12 mouse cellular contexts compared by ENCODE assay signal in genomic region chr3:101592281-101593265, GRCm38 (mm10). TPM values are rescaled to one million over a fixed set of nuclear protein-coding genes. Genes with fewer than 3 reads are reported as not detected.
DNase-seq lines count a peak whose midpoint lies in the region; ATAC-seq and TF ChIP-seq lines count a peak whose summit lies in the region.
"Had no signal": no experiment of that assay in that cellular context is flagged by ENCODE, and none has a peak within 500 bp of the region (broad histone marks: within the 10 kb centered on the region; RNA-seq: fewer than 3 reads in every experiment).

No protein-coding gene starts in this region.

- no peak for TF ChIP-seq CTCF in hindbrain, postnatal 0 days (IDR thresholded peaks at IDR 0.05; ENCODE audit: low read depth)
- TF ChIP-seq CTCF in heart, postnatal 0 days (IDR thresholded peaks at IDR 0.05; ENCODE audit: low read depth): no peak

- peaks cover 41% of the 10 kb centered on the region for H3K4me1 ChIP-seq in hindbrain, embryonic 10.5 days (replicated peaks)
- H3K4me1 ChIP-seq in hindbrain, postnatal 0 days (ENCODE audit: insufficient read depth, low read length): peaks cover 15% of the 10 kb centered on the region; the same call in 1 of the 2 replicates
- peaks cover 29% of the 10 kb centered on the region for H3K4me1 ChIP-seq in forebrain, embryonic 15.5 days
- H3K4me1 ChIP-seq in heart, postnatal 0 days (ENCODE audit: control insufficient read depth, insufficient read depth): peaks cover 37% of the 10 kb centered on the region
- H3K4me1 ChIP-seq in midbrain, embryonic 12.5 days: peaks cover 33% of the 10 kb centered on the region

- 83% methylated on average over 21 of the region's 21 CpGs for WGBS in hindbrain, embryonic 10.5 days
- 57% methylated on average over 21 of the region's 21 CpGs for WGBS in hindbrain, postnatal 0 days
- WGBS in forebrain, embryonic 15.5 days: 68% methylated on average over 21 of the region's 21 CpGs
- WGBS in heart, postnatal 0 days: 66% methylated on average over 21 of the region's 21 CpGs
- whole genome bisulfite sequencing in midbrain, embryonic 12.5 days: 70% methylated on average over 21 of the region's 21 CpGs

- no peak overlapping the region for H3K4me2 ChIP-seq in hindbrain, postnatal 0 days (ENCODE audit: low read depth, low read length)
- no peak overlapping the region for H3K4me2 ChIP-seq in forebrain, embryonic 15.5 days (replicated peaks)
- H3K4me2 ChIP-seq in heart, postnatal 0 days (ENCODE audit: low read depth, low read length): no peak overlapping the region
- no peak overlapping the region for H3K4me2 ChIP-seq in midbrain, embryonic 12.5 days (replicated peaks)

- no peaks in the 10 kb centered on the region for H3K9me3 ChIP-seq in hindbrain, embryonic 10.5 days
- no peaks in the 10 kb centered on the region for H3K9me3 ChIP-seq in hindbrain, postnatal 0 days (ENCODE audit: low read length)
- no peaks in the 10 kb centered on the region for H3K9me3 ChIP-seq in forebrain, embryonic 15.5 days
- no peaks in the 10 kb centered on the region for H3K9me3 ChIP-seq in heart, postnatal 0 days (replicated peaks; ENCODE audit: control insufficient read depth, low read length)
- no peaks in the 10 kb centered on the region for H3K9me3 ChIP-seq in midbrain, embryonic 12.5 days

- H3K27me3 ChIP-seq in hindbrain, embryonic 10.5 days (ENCODE audit: insufficient read depth, poor library complexity, severe bottlenecking): no peaks in the 10 kb centered on the region
- H3K27me3 ChIP-seq in hindbrain, postnatal 0 days (ENCODE audit: insufficient read depth, low read length): no peaks in the 10 kb centered on the region
- H3K27me3 ChIP-seq in forebrain, embryonic 15.5 days: no peaks in the 10 kb centered on the region
- H3K27me3 ChIP-seq in heart, postnatal 0 days (ENCODE audit: control insufficient read depth, insufficient read depth, low read length): no peaks in the 10 kb centered on the region
- peaks cover 24% of the 10 kb centered on the region; the same call in 1 of the 2 replicates for H3K27me3 ChIP-seq in midbrain, embryonic 12.5 days

- ATAC-seq in hindbrain, postnatal 0 days: no peak
- no peak for ATAC-seq in forebrain, embryonic 15.5 days (replicated peaks)
- ATAC-seq in heart, postnatal 0 days (ENCODE audit: insufficient read depth, low read depth): no peak
- ATAC-seq in midbrain, embryonic 12.5 days (ENCODE audit: low FRiP score, low read depth): no peak
- ATAC-seq: intestine, postnatal 0 days had no signal

- TF ChIP-seq EP300 in heart, postnatal 0 days (IDR thresholded peaks at IDR 0.05; ENCODE audit: low read depth): no peak

- peak overlapping the region; percentile 23; the same call in 1 of the 2 replicates for H3K27ac ChIP-seq in hindbrain, embryonic 10.5 days
- H3K27ac ChIP-seq in hindbrain, postnatal 0 days: no peak overlapping the region
- peak overlapping the region; percentile 47 for H3K27ac ChIP-seq in forebrain, embryonic 15.5 days (replicated peaks)
- H3K27ac ChIP-seq in heart, postnatal 0 days (ENCODE audit: low read depth): peak overlapping the region; percentile 100
- H3K27ac ChIP-seq in midbrain, embryonic 12.5 days (replicated peaks): peak overlapping the region; percentile 49

- no peak overlapping the region for H3K9ac ChIP-seq in hindbrain, postnatal 0 days (replicated peaks; ENCODE audit: low read length)
- H3K9ac ChIP-seq in forebrain, embryonic 15.5 days (replicated peaks): no peak overlapping the region
- H3K9ac ChIP-seq in heart, postnatal 0 days (replicated peaks; ENCODE audit: low read depth, low read length): no peak overlapping the region
- no peak overlapping the region; the same call in 1 of the 2 replicates for H3K9ac ChIP-seq in midbrain, embryonic 12.5 days (replicated peaks)

- peaks cover 88% of the 10 kb centered on the region for H3K36me3 ChIP-seq in hindbrain, embryonic 10.5 days
- H3K36me3 ChIP-seq in hindbrain, postnatal 0 days (ENCODE audit: insufficient read depth, low read length): peaks cover 45% of the 10 kb centered on the region
- H3K36me3 ChIP-seq in forebrain, embryonic 15.5 days: peaks cover 43% of the 10 kb centered on the region
- H3K36me3 ChIP-seq in heart, postnatal 0 days (replicated peaks; ENCODE audit: control insufficient read depth, insufficient read depth, low read length): peaks cover 76% of the 10 kb centered on the region
- H3K36me3 ChIP-seq in midbrain, embryonic 12.5 days: peaks cover 52% of the 10 kb centered on the region

- DNase-seq in hindbrain, embryonic 10.5 days (ENCODE audit: low spot score): no peak
- no peak for DNase-seq in hindbrain, postnatal 0 days (ENCODE audit: low spot score)
- DNase-seq in heart, postnatal 0 days (ENCODE audit: low spot score): no peak
- no peak for DNase-seq in spleen, postnatal 36 days (ENCODE audit: low spot score in 2 of 2)
- DNase-seq in yolk sac, embryonic 10.5 days (ENCODE audit: low spot score): no peak
- DNase-seq: adrenal gland, postnatal 14 days; cerebellum, adult 11 months; gastrocnemius, postnatal 14 days; liver had no signal

- H3K4me3 ChIP-seq in hindbrain, embryonic 10.5 days: no peak overlapping the region
- no peak overlapping the region for H3K4me3 ChIP-seq in hindbrain, postnatal 0 days (ENCODE audit: low read length)
- H3K4me3 ChIP-seq in forebrain, embryonic 15.5 days: no peak overlapping the region
- H3K4me3 ChIP-seq in heart, postnatal 0 days (ENCODE audit: low read depth, low read length): no peak overlapping the region
- no peak overlapping the region for H3K4me3 ChIP-seq in midbrain, embryonic 12.5 days

RNA-seq across cellular contexts. Expression of gene Atp1a1, which starts 11.9 kb away (rescaled TPM):
- polyA plus RNA-seq in hindbrain, embryonic 10.5 days (2016; fragmentation: Nextera tagmentation; extraction: Ambion mirVana): 50.2 and 63.3 TPM in 2 replicates
- total RNA-seq in hindbrain, postnatal 0 days (2014; rRNA removed): 244 and 264 TPM in 2 replicates
- 66.3 and 66.4 TPM in 2 replicates for polyA plus RNA-seq in hindbrain, postnatal 0 days (2015; fragmentation: Nextera tagmentation; extraction: Ambion mirVana)
- polyA plus RNA-seq in forebrain, embryonic 15.5 days (2015; fragmentation: Nextera tagmentation; extraction: Ambion mirVana): 39.7 and 43.7 TPM in 2 replicates
- 914 and 1,212 TPM in 2 replicates for total RNA-seq in heart, postnatal 0 days (2014; rRNA removed; ENCODE audit: low replicate concordance)
- 227 and 257 TPM in 2 replicates for polyA plus RNA-seq in heart, postnatal 0 days (2015; fragmentation: Nextera tagmentation; extraction: Ambion mirVana)
- polyA plus RNA-seq in midbrain, embryonic 12.5 days (2016; fragmentation: Nextera tagmentation; extraction: Ambion mirVana): 46.3 and 50.9 TPM in 2 replicates
